Mouse (Mus musculus) embryonic facial prominence, embryonic 13.5 days (tissue): ENCODE measurements around the gene Ptgr1. TPM values are rescaled to one million over a fixed set of nuclear protein-coding genes. Genes with fewer than 3 reads are reported as not detected.

Source experiments
- ATAC-seq: fragments of 200-750 bp; cut with Nextera tagmentation; 2 replicates; pipeline ENCODE4 v1.8.0; 2017; ENCODE audit warnings: low read depth; ENCODE audit not compliant: insufficient number of reproducible peaks, insufficient read depth, low FRiP score, low TSS enrichment
- H3K27ac ChIP-seq: fragments of 300-500 bp; sonication (generic); 2 replicates; pipeline ENCODE4 v1.5.1; 2015; ENCODE audit warnings: moderate library complexity, mild to moderate bottlenecking, inconsistent platforms
- H3K27me3 ChIP-seq: fragments of 300-500 bp; sonication (generic); 2 replicates; pipeline ENCODE4 v1.6.1; 2015; ENCODE audit warnings: mild to moderate bottlenecking, inconsistent platforms
- H3K36me3 ChIP-seq: fragments of 300-500 bp; sonication (generic); 2 replicates; pipeline ENCODE4 v1.6.1; 2015; ENCODE audit warnings: mild to moderate bottlenecking, inconsistent platforms
- H3K4me1 ChIP-seq: fragments of 300-500 bp; sonication (generic); 2 replicates; pipeline ENCODE4 v1.6.1; 2015; ENCODE audit warnings: inconsistent platforms
- H3K4me2 ChIP-seq: fragments of 300-500 bp; sonication (generic); 2 replicates; pipeline ENCODE4 v1.6.1; 2015; ENCODE audit warnings: moderate library complexity, mild to moderate bottlenecking, inconsistent platforms
- H3K4me3 ChIP-seq: fragments of 300-500 bp; sonication (generic); 2 replicates; pipeline ENCODE4 v1.5.1; 2015; ENCODE audit warnings: mild to moderate bottlenecking, inconsistent platforms
- H3K9ac ChIP-seq: fragments of 300-500 bp; sonication (generic); 2 replicates; pipeline ENCODE4 v1.6.1; 2015; ENCODE audit warnings: mild to moderate bottlenecking, inconsistent platforms
- H3K9me3 ChIP-seq: fragments of 300-500 bp; sonication (generic); 2 replicates; pipeline ENCODE4 v1.6.1; 2016; ENCODE audit warnings: inconsistent platforms
- WGBS: fragments of 180-500 bp; shearing (Covaris S2); methylation state at CpG from one replicate; pipeline ENCODE4 v1.1.7; 2015; ENCODE audit warnings: mixed read lengths; 5-methylcytosine and 5-hydroxymethylcytosine counted together
- polyA plus RNA-seq: library from polyadenylated mRNA; unstranded; fragments of >200 nt; fragmentation: Nextera tagmentation; extraction: Ambion mirVana; gene quantifications from 2 replicates; pipeline ENCODE4 v1.2.1, GENCODE M21; 2015

Gene Ptgr1
- polyA plus RNA-seq, 1 experiment from 2014 or later: 24.8 TPM

- peaks cover 38% of the 10 kb centered on the region for H3K4me1 ChIP-seq
Observed at GRCm38 (mm10) chr4:59006211-59006610, 19.3 kb upstream of the Ptgr1 start.

GRCm38 (mm10) chr4:59003806-59004200, 16.9 kb upstream of the Ptgr1 start:
- Histone ChIP-seq H3K4me2 (peak overlapping the region; percentile 77), H3K4me3 (peak overlapping the region; percentile 94), H3K4me1 (peaks cover 37% of the 10 kb centered on the region), H3K27me3 (no peaks in the 10 kb centered on the region), H3K36me3 (no peaks in the 10 kb centered on the region), H3K27ac (no peak overlapping the region), H3K9me3 (no peaks in the 10 kb centered on the region), H3K9ac (peak overlapping the region; percentile 97)
- WGBS: 28% methylated on average over 7 of the region's 7 CpGs
- no peak for ATAC-seq

More at GRCm38 (mm10) chr4:59006211-59006610, 19.3 kb upstream of the Ptgr1 start:
- ATAC-seq: no peak
- 0 out of 2 replicates have a peak overlapping the region, but pooled peaks have one; percentile 1 for H3K9ac ChIP-seq
- no peak overlapping the region for H3K4me3 ChIP-seq
- no peaks in the 10 kb centered on the region for H3K36me3 ChIP-seq
- 42% methylated on average over 8 of the region's 8 CpGs for WGBS
- no peaks in the 10 kb centered on the region for H3K9me3 ChIP-seq
- no peaks in the 10 kb centered on the region for H3K27me3 ChIP-seq
- H3K4me2 ChIP-seq: no peak overlapping the region
- no peak overlapping the region for H3K27ac ChIP-seq

GRCm38 (mm10) chr4:59002948-59003805, 16.3 kb upstream of the Ptgr1 start, which contains the start of gene Gm20503:
Gene Gm20503 (plus strand): TSS chr4:59003210.
- H3K27ac ChIP-seq: peak within 1 kb of the TSS; percentile 85
- H3K9ac ChIP-seq: peak within 1 kb of the TSS; percentile 97
- ATAC-seq: peak; percentile 93
- H3K4me1 ChIP-seq: peaks cover 33% of the 10 kb centered on the region
- no peaks in the 10 kb centered on the region for H3K36me3 ChIP-seq
- peak within 1 kb of the TSS; percentile 77 for H3K4me2 ChIP-seq
- WGBS: under 1% methylated on average over 88 of the region's 89 CpGs
- H3K27me3 ChIP-seq: no peaks in the 10 kb centered on the region
- no peaks in the 10 kb centered on the region for H3K9me3 ChIP-seq
- peak within 1 kb of the TSS; percentile 94 for H3K4me3 ChIP-seq

- H3K9me3 ChIP-seq: no peaks in the 10 kb centered on the region
- no peak overlapping the region for H3K27ac ChIP-seq
- no peaks in the 10 kb centered on the region for H3K27me3 ChIP-seq
- no peak overlapping the region for H3K4me2 ChIP-seq
- no peak overlapping the region for H3K9ac ChIP-seq
- H3K4me3 ChIP-seq: no peak overlapping the region
- 2% methylated on average over 2 of the region's 2 CpGs for WGBS
- no peak for ATAC-seq
- peaks cover 17% of the 10 kb centered on the region for H3K4me1 ChIP-seq
- no peaks in the 10 kb centered on the region for H3K36me3 ChIP-seq
Observed at GRCm38 (mm10) chr4:59000614-59001013, 13.7 kb upstream of the Ptgr1 start.

DNA sequence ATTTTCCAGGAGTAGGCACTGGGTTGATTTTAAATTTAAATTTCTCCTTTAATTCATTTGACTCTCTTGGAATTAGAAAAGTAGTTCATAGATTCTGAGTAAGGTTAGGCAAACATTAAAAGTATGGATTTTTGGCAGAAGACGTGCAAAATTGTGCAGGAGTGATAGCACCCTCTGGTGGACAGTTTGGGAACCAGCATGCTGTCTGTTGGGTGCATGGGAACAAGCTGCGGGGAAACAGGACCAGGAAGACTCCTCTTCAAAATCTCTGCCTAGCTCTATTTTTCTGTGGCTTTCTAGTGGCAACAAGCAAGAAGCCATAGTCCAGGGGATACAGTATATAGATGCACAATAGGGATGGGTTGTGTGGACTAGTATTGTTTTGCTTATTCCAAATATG, 12.8 kb upstream of the Ptgr1 start:
- H3K9ac ChIP-seq: no peak overlapping the region
- 2% methylated on average over 2 of the region's 2 CpGs for WGBS
- ATAC-seq: no peak
- no peak overlapping the region for H3K27ac ChIP-seq
- H3K4me1 ChIP-seq: peaks cover 10% of the 10 kb centered on the region
- H3K4me2 ChIP-seq: no peak overlapping the region
- no peak overlapping the region for H3K4me3 ChIP-seq
- no peaks in the 10 kb centered on the region for H3K9me3 ChIP-seq
- no peaks in the 10 kb centered on the region for H3K36me3 ChIP-seq
- no peaks in the 10 kb centered on the region for H3K27me3 ChIP-seq

GRCm38 (mm10) chr4:58998688-58999087, 11.8 kb upstream of the Ptgr1 start:
- Histone ChIP-seq H3K27me3 (no peaks in the 10 kb centered on the region), H3K36me3 (no peaks in the 10 kb centered on the region), H3K9me3 (no peaks in the 10 kb centered on the region), H3K4me2 (no peak overlapping the region), H3K4me1 (no peaks in the 10 kb centered on the region), H3K9ac (no peak overlapping the region), H3K4me3 (no peak overlapping the region), H3K27ac (no peak overlapping the region)
- ATAC-seq: no peak
- WGBS: 88% methylated on average over 1 of the region's 1 CpGs

DNA sequence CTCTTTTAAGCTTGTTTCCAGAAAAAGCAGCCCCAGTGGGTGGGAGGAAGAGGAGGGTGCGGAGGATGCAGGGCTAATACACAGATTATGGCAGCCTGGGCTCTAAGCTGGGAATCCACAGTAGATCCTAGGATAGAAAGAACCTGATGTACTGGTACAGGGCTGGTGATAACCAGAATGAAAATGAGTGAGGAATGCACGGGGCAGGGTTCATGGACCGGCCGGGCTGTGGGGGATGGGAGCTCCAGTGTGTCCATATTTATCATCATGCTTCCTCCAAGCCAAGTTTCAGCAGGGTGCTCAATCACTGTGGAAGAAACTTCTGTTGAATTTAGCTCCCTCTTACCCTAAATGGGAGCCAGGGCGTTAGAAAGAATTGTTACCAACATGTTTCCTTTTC, 10.2 kb upstream of the Ptgr1 start:
- no peaks in the 10 kb centered on the region for H3K36me3 ChIP-seq
- WGBS: 79% methylated on average over 5 of the region's 5 CpGs
- H3K4me3 ChIP-seq: no peak overlapping the region
- no peak overlapping the region for H3K27ac ChIP-seq
- H3K27me3 ChIP-seq: no peaks in the 10 kb centered on the region
- no peaks in the 10 kb centered on the region for H3K4me1 ChIP-seq
- no peak overlapping the region for H3K9ac ChIP-seq
- H3K9me3 ChIP-seq: no peaks in the 10 kb centered on the region
- no peak for ATAC-seq
- H3K4me2 ChIP-seq: no peak overlapping the region

- Histone ChIP-seq H3K4me3 (no peak overlapping the region), H3K9me3 (no peaks in the 10 kb centered on the region), H3K9ac (no peak overlapping the region), H3K4me2 (no peak overlapping the region), H3K4me1 (no peaks in the 10 kb centered on the region), H3K27ac (no peak overlapping the region), H3K27me3 (no peaks in the 10 kb centered on the region), H3K36me3 (no peaks in the 10 kb centered on the region)
- 74% methylated on average over 8 of the region's 8 CpGs for WGBS
- ATAC-seq: no peak
Observed at GRCm38 (mm10) chr4:58995251-58995693, 8.4 kb upstream of the Ptgr1 start.

- H3K27me3 ChIP-seq: no peaks in the 10 kb centered on the region
- H3K36me3 ChIP-seq: no peaks in the 10 kb centered on the region
- no peaks in the 10 kb centered on the region for H3K4me1 ChIP-seq
- H3K9me3 ChIP-seq: no peaks in the 10 kb centered on the region
- no peak within 1 kb of the TSS for H3K27ac ChIP-seq
- no peak within 1 kb of the TSS for H3K9ac ChIP-seq
- H3K4me3 ChIP-seq: no peak within 1 kb of the TSS
- 88% methylated on average over 4 of the region's 4 CpGs for WGBS
- H3K4me2 ChIP-seq: no peak within 1 kb of the TSS
- ATAC-seq: no peak
Observed at GRCm38 (mm10) chr4:58994762-58995161, 7.8 kb upstream of the Ptgr1 start, which contains the start of gene Dnajc25. Gene Dnajc25 (plus strand): TSS chr4:58995062.

DNA sequence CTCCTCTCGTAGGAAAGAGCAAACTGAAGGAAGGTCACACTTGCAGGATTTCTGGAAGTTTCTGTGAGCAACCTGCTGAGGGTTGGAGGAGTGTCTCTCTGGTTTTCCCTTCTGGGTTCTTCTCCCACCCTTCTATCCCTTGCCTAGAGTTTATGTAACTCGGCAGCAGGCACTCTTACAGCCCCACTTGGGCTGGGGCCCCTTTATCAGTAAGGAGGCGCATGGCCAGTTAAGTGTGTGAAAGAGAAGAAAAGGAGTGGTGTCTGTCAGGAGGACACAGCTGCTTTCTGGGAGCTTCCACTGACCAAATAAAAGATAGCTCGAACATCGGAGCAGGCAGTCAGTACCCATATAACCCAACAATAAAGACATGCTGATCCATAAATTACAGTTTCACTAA, 5.3 kb upstream of the Ptgr1 start:
- no peaks in the 10 kb centered on the region for H3K36me3 ChIP-seq
- H3K4me1 ChIP-seq: peaks cover 4% of the 10 kb centered on the region; the same call in 1 of the 2 replicates
- no peaks in the 10 kb centered on the region for H3K9me3 ChIP-seq
- H3K4me2 ChIP-seq: no peak overlapping the region
- H3K4me3 ChIP-seq: no peak overlapping the region
- 84% methylated on average over 5 of the region's 5 CpGs for WGBS
- H3K27ac ChIP-seq: no peak overlapping the region
- H3K27me3 ChIP-seq: no peaks in the 10 kb centered on the region
- no peak for ATAC-seq
- no peak overlapping the region for H3K9ac ChIP-seq

GRCm38 (mm10) chr4:58990609-58991434, 3.9 kb upstream of the Ptgr1 start:
- Histone ChIP-seq H3K4me3 (no peak overlapping the region), H3K27ac (no peak overlapping the region), H3K4me2 (no peak overlapping the region), H3K27me3 (no peaks in the 10 kb centered on the region), H3K9me3 (no peaks in the 10 kb centered on the region), H3K4me1 (peaks cover 11% of the 10 kb centered on the region), H3K36me3 (no peaks in the 10 kb centered on the region), H3K9ac (no peak overlapping the region)
- WGBS: 81% methylated on average over 17 of the region's 17 CpGs
- ATAC-seq: no peak
